Mouse (Mus musculus) limb, embryonic 13.5 days (tissue): ENCODE measurements around the gene Rbms3. TPM values are rescaled to one million over a fixed set of nuclear protein-coding genes. Genes with fewer than 3 reads are reported as not detected.

Experiments used
- ATAC-seq: fragments of 200-750 bp; cut with Nextera tagmentation; 2 replicates; pipeline ENCODE4 v1.8.0; 2017; ENCODE audit warnings: low read depth, moderate number of reproducible peaks, moderate TSS enrichment; ENCODE audit not compliant: low FRiP score
- H3K27ac ChIP-seq: fragments of 300-500 bp; sonication (generic); 2 replicates; pipeline ENCODE4 v1.5.1; 2015; ENCODE audit warnings: inconsistent platforms, mild to moderate bottlenecking, moderate library complexity
- H3K27me3 ChIP-seq: fragments of 300-500 bp; sonication (generic); 2 replicates; pipeline ENCODE4 v1.6.1; 2015; ENCODE audit warnings: mild to moderate bottlenecking, inconsistent platforms
- H3K36me3 ChIP-seq: fragments of 300-500 bp; sonication (generic); 2 replicates; pipeline ENCODE4 v1.6.1; 2015; ENCODE audit warnings: inconsistent platforms, mild to moderate bottlenecking, moderate library complexity
- H3K4me1 ChIP-seq: fragments of 300-500 bp; sonication (generic); 2 replicates; pipeline ENCODE4 v1.6.1; 2015; ENCODE audit warnings: inconsistent platforms
- H3K4me2 ChIP-seq: fragments of 300-500 bp; sonication (generic); replicated peaks from 2 replicates; pipeline ENCODE4 v1.6.1; 2015; ENCODE audit warnings: inconsistent platforms, mild to moderate bottlenecking, moderate library complexity
- H3K4me3 ChIP-seq: fragments of 300-500 bp; sonication (generic); 2 replicates; pipeline ENCODE4 v1.5.1; 2015; ENCODE audit warnings: moderate library complexity, mild to moderate bottlenecking, inconsistent platforms
- H3K9ac ChIP-seq: fragments of 300-500 bp; sonication (generic); 2 replicates; pipeline ENCODE4 v1.6.1; 2015; ENCODE audit warnings: mild to moderate bottlenecking, inconsistent platforms
- H3K9me3 ChIP-seq: fragments of 300-500 bp; sonication (generic); 2 replicates; pipeline ENCODE4 v1.6.1; 2016; ENCODE audit warnings: inconsistent platforms
- WGBS: fragments of 180-500 bp; shearing (Covaris S2); methylation state at CpG from one replicate; pipeline ENCODE4 v1.1.7; 2015; 5-methylcytosine and 5-hydroxymethylcytosine counted together
- polyA plus RNA-seq: library from polyadenylated mRNA; unstranded; fragments of >200 nt; fragmentation: Nextera tagmentation; extraction: Ambion mirVana; gene quantifications from 2 replicates; pipeline ENCODE4 v1.2.1, GENCODE M21; 2015

The Rbms3 gene
- polyA plus RNA-seq, 1 experiment from 2014 or later = 101 TPM

- no peak overlapping the region for H3K4me2 ChIP-seq
- H3K4me1 ChIP-seq = peaks cover 33% of the 10 kb centered on the region
- ATAC-seq = no peak
- H3K9me3 ChIP-seq = peaks cover 4% of the 10 kb centered on the region; the same call in 1 of the 2 replicates
- H3K4me3 ChIP-seq = no peak overlapping the region
- H3K9ac ChIP-seq = no peak overlapping the region
- WGBS = 89% methylated on average over 3 of the region's 3 CpGs
- H3K36me3 ChIP-seq = 0 out of 2 replicates have a peak, but pooled peaks cover 6% of the 10 kb centered on the region
- H3K27ac ChIP-seq = no peak overlapping the region
- no peaks in the 10 kb centered on the region for H3K27me3 ChIP-seq
These were observed 767.4 kb downstream of the Rbms3 start for GRCm38 (mm10) chr9:116862341-116862740.

GRCm38 (mm10) chr9:116857861-116858595 lies 771.7 kb downstream of the Rbms3 start:
- no peaks in the 10 kb centered on the region for H3K36me3 ChIP-seq
- H3K4me2 ChIP-seq = no peak overlapping the region
- no peak for ATAC-seq
- no peak overlapping the region for H3K9ac ChIP-seq
- H3K27me3 ChIP-seq = no peaks in the 10 kb centered on the region
- 80% methylated on average over 6 of the region's 6 CpGs for WGBS
- no peaks in the 10 kb centered on the region for H3K9me3 ChIP-seq
- no peak overlapping the region for H3K4me3 ChIP-seq
- H3K27ac ChIP-seq = no peak overlapping the region
- H3K4me1 ChIP-seq = peaks cover 14% of the 10 kb centered on the region

GRCm38 (mm10) chr9:116857151-116857550 lies 772.6 kb downstream of the Rbms3 start:
- WGBS = 58% methylated on average over 3 of the region's 3 CpGs
- H3K4me2 ChIP-seq = no peak overlapping the region
- no peak for ATAC-seq

GRCm38 (mm10) chr9:116855744-116856143 lies 774.0 kb downstream of the Rbms3 start:
- H3K4me3 ChIP-seq = no peak overlapping the region
- H3K27me3 ChIP-seq = no peaks in the 10 kb centered on the region
- H3K4me1 ChIP-seq = peaks cover 7% of the 10 kb centered on the region; the same call in 1 of the 2 replicates
- 58% methylated on average over 3 of the region's 3 CpGs for WGBS
- no peak for ATAC-seq
- H3K9me3 ChIP-seq = no peaks in the 10 kb centered on the region
- peaks cover 3% of the 10 kb centered on the region; the same call in 1 of the 2 replicates for H3K36me3 ChIP-seq
- 0 out of 2 replicates have a peak overlapping the region, but pooled peaks have one; percentile 45 for H3K9ac ChIP-seq
- no peak overlapping the region for H3K4me2 ChIP-seq
- no peak overlapping the region for H3K27ac ChIP-seq

More at GRCm38 (mm10) chr9:116857151-116857550, 772.6 kb downstream of the Rbms3 start:
- Histone ChIP-seq H3K4me1 (peaks cover 7% of the 10 kb centered on the region), H3K9me3 (no peaks in the 10 kb centered on the region), H3K4me3 (no peak overlapping the region), H3K27ac (no peak overlapping the region), H3K27me3 (no peaks in the 10 kb centered on the region), H3K9ac (no peak overlapping the region), H3K36me3 (no peaks in the 10 kb centered on the region)

- H3K9me3 ChIP-seq = no peaks in the 10 kb centered on the region
- peaks cover 19% of the 10 kb centered on the region for H3K4me1 ChIP-seq
- H3K36me3 ChIP-seq = peaks cover 3% of the 10 kb centered on the region; the same call in 1 of the 2 replicates
- no peak overlapping the region for H3K4me3 ChIP-seq
- ATAC-seq = no peak
- H3K9ac ChIP-seq = no peak overlapping the region
- no peak overlapping the region for H3K27ac ChIP-seq
- WGBS = 95% methylated on average over 4 of the region's 4 CpGs
- no peaks in the 10 kb centered on the region for H3K27me3 ChIP-seq
- no peak overlapping the region for H3K4me2 ChIP-seq
These were observed 780.8 kb downstream of the Rbms3 start for GRCm38 (mm10) chr9:116848905-116849304.

- no peak overlapping the region for H3K4me2 ChIP-seq
- no peak overlapping the region for H3K4me3 ChIP-seq
- ATAC-seq = no peak
- peaks cover 19% of the 10 kb centered on the region for H3K4me1 ChIP-seq
- no peak overlapping the region for H3K9ac ChIP-seq
- no peaks in the 10 kb centered on the region for H3K9me3 ChIP-seq
- no peaks in the 10 kb centered on the region for H3K27me3 ChIP-seq
- peaks cover 8% of the 10 kb centered on the region; the same call in 1 of the 2 replicates for H3K36me3 ChIP-seq
- WGBS = 59% methylated on average over 10 of the region's 10 CpGs
- no peak overlapping the region for H3K27ac ChIP-seq
These were observed 781.5 kb downstream of the Rbms3 start for GRCm38 (mm10) chr9:116848166-116848565.

GRCm38 (mm10) chr9:116847241-116848135 lies 782.2 kb downstream of the Rbms3 start:
- H3K9me3 ChIP-seq = no peaks in the 10 kb centered on the region
- ATAC-seq = no peak
- peaks cover 19% of the 10 kb centered on the region for H3K4me1 ChIP-seq
- peaks cover 8% of the 10 kb centered on the region; the same call in 1 of the 2 replicates for H3K36me3 ChIP-seq
- H3K27me3 ChIP-seq = no peaks in the 10 kb centered on the region
- H3K4me2 ChIP-seq = no peak overlapping the region
- H3K4me3 ChIP-seq = no peak overlapping the region
- 39% methylated on average over 7 of the region's 7 CpGs for WGBS
- no peak overlapping the region for H3K9ac ChIP-seq
- H3K27ac ChIP-seq = no peak overlapping the region

GRCm38 (mm10) chr9:116834949-116835348 lies 794.8 kb downstream of the Rbms3 start:
- peak; percentile 73 for ATAC-seq
- Histone ChIP-seq H3K4me2 (peak overlapping the region; percentile 33), H3K27ac (peak overlapping the region; percentile 59), H3K36me3 (no peaks in the 10 kb centered on the region), H3K4me3 (no peak overlapping the region), H3K9ac (no peak overlapping the region), H3K4me1 (peaks cover 22% of the 10 kb centered on the region), H3K9me3 (no peaks in the 10 kb centered on the region), H3K27me3 (no peaks in the 10 kb centered on the region)
- 19% methylated on average over 8 of the region's 8 CpGs for WGBS

- Histone ChIP-seq H3K9me3 (no peaks in the 10 kb centered on the region), H3K4me1 (peaks cover 22% of the 10 kb centered on the region), H3K4me3 (no peak overlapping the region), H3K27me3 (no peaks in the 10 kb centered on the region), H3K27ac (no peak overlapping the region), H3K4me2 (no peak overlapping the region), H3K36me3 (no peaks in the 10 kb centered on the region), H3K9ac (no peak overlapping the region)
- ATAC-seq = no peak
- WGBS = 50% methylated on average over 7 of the region's 7 CpGs
These were observed 796.0 kb downstream of the Rbms3 start for GRCm38 (mm10) chr9:116833677-116834076.

GRCm38 (mm10) chr9:116832822-116833221 lies 796.9 kb downstream of the Rbms3 start:
- Histone ChIP-seq H3K9ac (no peak overlapping the region), H3K4me3 (no peak overlapping the region), H3K27me3 (no peaks in the 10 kb centered on the region), H3K36me3 (no peaks in the 10 kb centered on the region), H3K4me1 (peaks cover 22% of the 10 kb centered on the region), H3K9me3 (no peaks in the 10 kb centered on the region), H3K27ac (no peak overlapping the region), H3K4me2 (no peak overlapping the region)
- WGBS = 84% methylated on average over 1 of the region's 1 CpGs
- no peak for ATAC-seq

- peaks cover 22% of the 10 kb centered on the region for H3K4me1 ChIP-seq
- H3K9ac ChIP-seq = no peak overlapping the region
- 84% methylated on average over 5 of the region's 5 CpGs for WGBS
- no peaks in the 10 kb centered on the region for H3K9me3 ChIP-seq
- no peak overlapping the region for H3K27ac ChIP-seq
- no peaks in the 10 kb centered on the region for H3K27me3 ChIP-seq
- no peak for ATAC-seq
- no peaks in the 10 kb centered on the region for H3K36me3 ChIP-seq
- H3K4me2 ChIP-seq = no peak overlapping the region
- no peak overlapping the region for H3K4me3 ChIP-seq
These were observed 798.3 kb downstream of the Rbms3 start for GRCm38 (mm10) chr9:116831386-116831785.

- no peak for ATAC-seq
- 85% methylated on average over 4 of the region's 4 CpGs for WGBS
- peaks cover 14% of the 10 kb centered on the region for H3K4me1 ChIP-seq
- no peak overlapping the region for H3K27ac ChIP-seq
- H3K9me3 ChIP-seq = no peaks in the 10 kb centered on the region
- H3K4me3 ChIP-seq = no peak overlapping the region
- no peaks in the 10 kb centered on the region for H3K27me3 ChIP-seq
- H3K9ac ChIP-seq = no peak overlapping the region
- H3K4me2 ChIP-seq = no peak overlapping the region
- H3K36me3 ChIP-seq = no peaks in the 10 kb centered on the region
These were observed 799.8 kb downstream of the Rbms3 start for GRCm38 (mm10) chr9:116829929-116830328.
